Mouse (Mus musculus) intestine, postnatal 0 days (tissue): ENCODE data around the gene Pnrc2. TPM values are rescaled to one million over a fixed set of nuclear protein-coding genes. Genes with fewer than 3 reads are reported as not detected.

ENCODE experiments used
- ATAC-seq: fragments of 200-750 bp; cut with Nextera tagmentation; 2 replicates; pipeline ENCODE4 v1.8.0; 2017; ENCODE audit warnings: mild to moderate bottlenecking, moderate TSS enrichment, moderate library complexity
- H3K27ac ChIP-seq: fragments of 300-500 bp; sonication (generic); 2 replicates; pipeline ENCODE4 v1.5.1; 2014; ENCODE audit warnings: mild to moderate bottlenecking, low read depth, low read length, moderate library complexity
- H3K27me3 ChIP-seq: fragments of 300-500 bp; sonication (generic); replicated peaks from 2 replicates; pipeline ENCODE4 v1.6.1; 2014; ENCODE audit warnings: low read length, mixed read lengths; ENCODE audit not compliant: control insufficient read depth, insufficient read depth
- H3K36me3 ChIP-seq: fragments of 300-500 bp; sonication (generic); 2 replicates; pipeline ENCODE4 v1.6.1; 2014; ENCODE audit warnings: mild to moderate bottlenecking, moderate library complexity; ENCODE audit not compliant: control insufficient read depth, insufficient read depth
- H3K4me1 ChIP-seq: fragments of 300-500 bp; sonication (generic); replicated peaks from 2 replicates; pipeline ENCODE4 v1.6.1; 2014; ENCODE audit warnings: antibody characterized with exemption, low read length, mixed read lengths; ENCODE audit not compliant: control insufficient read depth, insufficient read depth
- H3K4me2 ChIP-seq: fragments of 300-500 bp; sonication (generic); replicated peaks from 2 replicates; pipeline ENCODE4 v1.6.1; 2014; ENCODE audit warnings: low read depth, mild to moderate bottlenecking, moderate library complexity
- H3K4me3 ChIP-seq: fragments of 300-500 bp; sonication (generic); 2 replicates; pipeline ENCODE4 v1.5.1; 2014; ENCODE audit warnings: low read depth, low read length
- H3K9ac ChIP-seq: fragments of 300-500 bp; sonication (generic); 2 replicates; pipeline ENCODE4 v1.6.1; 2014; ENCODE audit warnings: mild to moderate bottlenecking, low read depth, low read length
- H3K9me3 ChIP-seq: fragments of 300-500 bp; sonication (generic); 2 replicates; pipeline ENCODE4 v1.6.1; 2016; ENCODE audit warnings: mixed run types; ENCODE audit not compliant: control insufficient read depth
- CTCF ChIP-seq: sonication (generic); IDR thresholded peaks from 2 replicates; pipeline ENCODE4 v1.5.1; 2016; ENCODE audit warnings: low read depth, mild to moderate bottlenecking, control low read depth, antibody characterized with exemption, moderate library complexity
- WGBS: fragments of 180-500 bp; shearing (Covaris S2); extraction: QIAGEN DNeasy Blood & Tissue Kit; methylation state at CpG from one replicate; pipeline ENCODE4 v1.1.7; 2014; 5-methylcytosine and 5-hydroxymethylcytosine counted together
- polyA plus RNA-seq: library from polyadenylated mRNA; unstranded; fragments of >200 nt; fragmentation: Nextera tagmentation; extraction: Ambion mirVana; gene quantifications from 2 replicates; pipeline ENCODE4 v1.2.1, GENCODE M21; 2015

The Pnrc2 gene
- polyA plus RNA-seq, 1 experiment from 2014 or later: 114 TPM

DNA sequence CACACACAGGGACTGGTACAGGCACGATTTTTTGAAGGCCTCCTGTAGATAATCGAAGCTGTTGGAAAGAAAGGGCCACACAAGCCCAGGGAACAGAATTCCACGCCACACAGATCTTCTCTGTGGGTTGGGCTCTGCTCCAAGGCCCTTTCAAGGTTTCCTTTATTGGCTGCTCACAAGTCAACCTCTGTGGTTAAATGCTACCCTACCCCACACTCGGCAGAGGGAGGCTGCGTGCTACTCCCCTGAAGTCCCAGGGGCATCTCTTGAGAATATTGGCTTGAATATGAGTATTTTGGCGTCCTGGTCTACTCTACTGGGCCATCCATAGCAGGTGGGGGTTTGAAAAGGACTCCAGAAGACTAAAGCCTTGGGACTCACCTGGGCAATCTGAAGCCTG, 22.5 kb upstream of the Pnrc2 start:
- no peaks in the 10 kb centered on the region for H3K9me3 ChIP-seq
- no peak for ATAC-seq
- no peak overlapping the region for H3K9ac ChIP-seq
- no peak for TF ChIP-seq CTCF
- no peaks in the 10 kb centered on the region for H3K4me1 ChIP-seq
- no peaks in the 10 kb centered on the region for H3K36me3 ChIP-seq
- no peak overlapping the region for H3K4me2 ChIP-seq
- H3K27me3 ChIP-seq: no peaks in the 10 kb centered on the region
- H3K4me3 ChIP-seq: no peak overlapping the region
- no peak overlapping the region for H3K27ac ChIP-seq
- 74% methylated on average over 6 of the region's 6 CpGs for WGBS

DNA sequence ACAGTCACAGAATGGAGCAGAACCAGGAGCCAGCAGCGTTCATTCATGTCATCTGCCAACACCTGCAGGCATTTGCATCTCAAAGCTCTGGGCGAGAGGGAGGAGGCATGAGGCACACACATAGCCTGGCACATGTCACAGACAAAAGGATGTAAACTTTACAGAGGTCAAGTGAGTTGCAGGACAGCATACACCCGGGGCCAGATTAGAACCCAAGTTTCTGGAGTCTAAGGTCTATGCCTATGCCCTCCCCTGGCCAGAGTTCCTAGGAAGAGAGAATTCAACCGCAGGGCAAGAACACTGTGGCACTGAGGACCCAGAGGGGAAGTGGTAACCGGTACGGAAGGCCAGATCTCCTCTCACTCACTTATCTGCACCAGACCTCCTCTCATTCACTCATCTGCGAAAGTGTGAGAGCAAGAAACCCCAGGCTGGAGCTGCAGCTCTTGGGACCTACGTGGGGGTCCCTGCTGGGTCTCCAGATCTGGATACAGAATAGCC, 21.5 kb upstream of the Pnrc2 start, which contains the start of gene Cnr2:
Cnr2 (plus strand) TSS at position 324 of the 501 bp plus-strand sequence.
- H3K9ac ChIP-seq: no peak within 1 kb of the TSS
- no peak for TF ChIP-seq CTCF
- WGBS: 62% methylated on average over 8 of the region's 8 CpGs
- H3K27ac ChIP-seq: no peak within 1 kb of the TSS
- H3K36me3 ChIP-seq: no peaks in the 10 kb centered on the region
- H3K9me3 ChIP-seq: no peaks in the 10 kb centered on the region
- H3K27me3 ChIP-seq: no peaks in the 10 kb centered on the region
- H3K4me1 ChIP-seq: no peaks in the 10 kb centered on the region
- no peak for ATAC-seq
- H3K4me3 ChIP-seq: no peak within 1 kb of the TSS
- H3K4me2 ChIP-seq: no peak within 1 kb of the TSS

DNA sequence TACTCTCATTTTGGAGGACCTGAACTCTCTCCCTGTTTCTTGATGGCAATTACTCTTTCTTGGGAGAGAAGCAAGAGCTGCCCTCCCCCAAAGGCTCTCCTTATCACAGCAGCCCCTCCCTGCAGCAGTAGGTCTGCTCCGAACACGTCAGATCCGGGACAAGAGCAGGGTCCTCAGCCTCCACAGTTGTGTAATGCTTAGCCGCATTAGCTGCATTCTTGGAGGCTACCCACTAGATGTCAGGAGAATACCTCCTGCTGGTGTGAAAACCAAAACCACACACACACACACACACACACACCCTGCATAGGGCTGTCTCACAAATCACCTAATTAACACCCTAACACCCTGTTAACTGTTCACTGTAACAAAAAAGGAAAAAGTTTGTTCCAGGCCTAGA, 19.2 kb upstream of the Pnrc2 start:
- H3K4me1 ChIP-seq: no peaks in the 10 kb centered on the region
- no peak overlapping the region for H3K27ac ChIP-seq
- TF ChIP-seq CTCF: peak; percentile 63
- no peak for ATAC-seq
- no peaks in the 10 kb centered on the region for H3K27me3 ChIP-seq
- no peaks in the 10 kb centered on the region for H3K36me3 ChIP-seq
- H3K9me3 ChIP-seq: no peaks in the 10 kb centered on the region
- no peak overlapping the region for H3K4me2 ChIP-seq
- 36% methylated on average over 4 of the region's 4 CpGs for WGBS
- H3K4me3 ChIP-seq: no peak overlapping the region
- H3K9ac ChIP-seq: 0 out of 2 replicates have a peak overlapping the region, but pooled peaks have one; percentile 3

DNA sequence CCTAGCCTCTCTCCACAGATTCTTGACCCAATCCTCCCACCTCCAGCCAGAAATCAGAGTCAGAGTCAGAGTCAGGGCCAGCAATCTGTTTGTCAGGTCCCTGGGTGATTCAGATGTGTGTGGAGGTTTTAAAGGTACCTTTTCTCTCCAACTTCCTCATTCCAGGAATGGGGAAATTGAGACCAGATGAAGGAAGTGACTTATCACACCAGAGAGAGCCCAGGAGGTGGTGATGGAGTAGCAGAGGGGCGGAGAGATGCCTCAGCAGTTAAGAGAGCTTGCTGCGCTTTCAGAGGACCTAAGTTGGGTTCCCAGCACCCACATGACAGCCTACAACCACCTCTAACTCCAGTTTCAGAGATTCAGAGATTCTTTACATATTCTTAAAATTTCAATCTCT, 17.9 kb upstream of the Pnrc2 start:
- H3K27me3 ChIP-seq: no peaks in the 10 kb centered on the region
- no peak overlapping the region for H3K4me2 ChIP-seq
- no peak overlapping the region for H3K27ac ChIP-seq
- no peaks in the 10 kb centered on the region for H3K9me3 ChIP-seq
- WGBS: 89% methylated on average over 2 of the region's 2 CpGs
- H3K4me1 ChIP-seq: no peaks in the 10 kb centered on the region
- no peak for ATAC-seq
- H3K36me3 ChIP-seq: no peaks in the 10 kb centered on the region
- no peak overlapping the region for H3K4me3 ChIP-seq
- H3K9ac ChIP-seq: no peak overlapping the region
- TF ChIP-seq CTCF: no peak

DNA sequence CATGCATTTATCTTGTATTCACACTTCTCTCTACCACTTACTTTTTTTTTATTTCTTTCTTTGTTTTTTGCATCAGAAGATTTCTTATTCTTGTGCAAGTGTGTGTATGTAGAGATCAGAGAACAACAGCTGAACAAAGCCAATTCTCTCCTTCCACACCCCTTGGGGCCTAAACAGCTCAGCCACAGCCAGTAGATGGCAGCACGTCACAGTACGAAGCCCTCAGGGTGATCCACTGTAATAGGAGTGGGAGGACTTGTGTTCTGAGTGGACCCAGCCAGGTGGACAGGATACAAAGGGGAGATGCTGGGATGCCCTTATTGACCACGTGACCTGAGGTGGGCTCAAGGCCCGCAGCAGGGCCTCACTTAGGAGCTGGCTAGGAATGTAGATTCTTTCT, 16.2 kb upstream of the Pnrc2 start:
- no peak overlapping the region for H3K4me3 ChIP-seq
- no peaks in the 10 kb centered on the region for H3K9me3 ChIP-seq
- ATAC-seq: peak; percentile 76
- no peaks in the 10 kb centered on the region for H3K36me3 ChIP-seq
- peak; percentile 95 for TF ChIP-seq CTCF
- H3K27me3 ChIP-seq: no peaks in the 10 kb centered on the region
- H3K4me1 ChIP-seq: no peaks in the 10 kb centered on the region
- WGBS: 4% methylated on average over 4 of the region's 4 CpGs
- H3K9ac ChIP-seq: no peak overlapping the region
- no peak overlapping the region for H3K27ac ChIP-seq
- H3K4me2 ChIP-seq: no peak overlapping the region

DNA sequence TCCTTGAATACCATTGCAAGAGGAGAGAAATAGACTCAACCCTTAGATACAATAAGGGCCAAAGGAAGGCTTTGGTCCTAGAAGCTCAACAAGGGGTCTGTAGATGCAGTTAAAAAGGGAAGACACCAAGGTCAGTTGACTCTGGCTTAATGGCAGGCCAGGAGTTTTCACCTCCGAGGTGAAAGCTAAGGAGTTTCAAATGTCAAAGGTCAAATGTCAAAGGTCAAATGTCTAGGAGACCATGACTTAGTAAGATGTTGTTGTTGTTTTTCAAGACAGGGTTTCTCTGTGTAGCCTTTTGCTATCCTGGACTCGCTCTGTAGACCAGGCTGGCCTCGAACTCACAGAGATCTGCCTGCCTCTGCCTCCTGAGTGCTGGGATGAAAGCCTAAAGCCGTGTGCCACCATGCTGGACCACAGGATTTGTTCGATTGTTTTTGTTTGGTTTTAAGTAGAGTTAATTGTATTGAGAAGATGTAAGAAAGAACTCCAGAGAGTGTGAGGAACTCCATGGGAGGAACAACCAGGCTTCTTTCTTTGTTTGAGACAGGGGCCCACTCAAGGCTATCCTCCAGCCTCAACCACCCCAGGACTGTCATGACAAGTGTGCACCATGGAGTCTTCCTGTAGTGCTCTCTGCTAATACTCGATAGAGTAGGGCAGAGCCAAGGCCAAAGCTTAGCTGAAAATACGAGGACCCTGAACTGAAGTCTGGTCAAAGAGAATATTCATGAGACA, 15.7 kb upstream of the Pnrc2 start:
- Histone ChIP-seq H3K4me1 (no peaks in the 10 kb centered on the region), H3K4me3 (no peak overlapping the region), H3K36me3 (no peaks in the 10 kb centered on the region), H3K9ac (no peak overlapping the region), H3K27ac (no peak overlapping the region), H3K4me2 (no peak overlapping the region), H3K27me3 (no peaks in the 10 kb centered on the region), H3K9me3 (no peaks in the 10 kb centered on the region)
- no peak for ATAC-seq
- no peak for TF ChIP-seq CTCF
- 82% methylated on average over 7 of the region's 7 CpGs for WGBS
